Mouse (Mus musculus) B cell, adult (primary cell): ENCODE data around the gene Iqck. TPM values are rescaled to one million over a fixed set of nuclear protein-coding genes. Genes with fewer than 3 reads are reported as not detected.

ENCODE experiments used
- total RNA-seq: library from RNA; stranded (reverse); gene quantifications from 4 replicates; pipeline ENCODE4 v1.2.4, GENCODE M21; 2023; ENCODE audit not compliant: inconsistent age

Iqck gene
- 1.1 to 1.9 TPM (median 1.7 TPM) in 4 replicates for total RNA-seq

DNA sequence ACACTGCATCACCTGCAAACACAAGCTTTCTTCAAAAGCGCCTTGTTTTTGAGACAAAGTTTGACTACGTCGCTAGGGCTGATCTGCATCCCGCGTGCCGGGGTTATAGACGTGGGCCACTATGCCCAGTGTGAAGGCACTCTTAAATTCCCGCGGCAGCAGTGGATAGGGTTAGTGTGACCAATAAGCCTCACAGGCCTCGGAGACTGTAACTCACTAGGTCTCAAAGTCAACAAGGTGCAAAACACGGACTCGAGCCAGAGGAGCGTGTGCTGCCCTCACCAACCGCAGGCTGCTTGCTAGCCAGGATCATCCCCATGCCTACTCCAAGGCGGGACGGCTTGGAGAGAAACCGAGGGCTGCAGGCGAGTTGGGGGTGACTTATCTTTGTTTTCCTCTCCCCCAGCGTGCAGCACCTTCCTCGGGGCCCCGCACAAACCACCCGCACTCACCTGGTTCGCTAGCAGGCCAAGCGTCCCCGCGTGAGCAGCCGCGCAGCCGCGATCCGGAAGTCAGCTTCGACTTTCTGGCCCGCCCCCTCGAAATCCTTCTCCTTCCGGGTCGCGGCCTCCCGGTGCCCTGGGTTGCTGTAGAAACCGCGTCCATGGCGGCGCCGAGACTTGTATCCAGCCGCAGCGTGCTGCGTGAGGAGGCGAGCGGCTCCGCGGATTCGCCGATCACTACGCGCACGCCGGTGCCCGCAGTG is at the start of gene Iqck:
Gene Iqck (plus strand): TSS at position 582 of the 706 bp plus-strand sequence.

DNA sequence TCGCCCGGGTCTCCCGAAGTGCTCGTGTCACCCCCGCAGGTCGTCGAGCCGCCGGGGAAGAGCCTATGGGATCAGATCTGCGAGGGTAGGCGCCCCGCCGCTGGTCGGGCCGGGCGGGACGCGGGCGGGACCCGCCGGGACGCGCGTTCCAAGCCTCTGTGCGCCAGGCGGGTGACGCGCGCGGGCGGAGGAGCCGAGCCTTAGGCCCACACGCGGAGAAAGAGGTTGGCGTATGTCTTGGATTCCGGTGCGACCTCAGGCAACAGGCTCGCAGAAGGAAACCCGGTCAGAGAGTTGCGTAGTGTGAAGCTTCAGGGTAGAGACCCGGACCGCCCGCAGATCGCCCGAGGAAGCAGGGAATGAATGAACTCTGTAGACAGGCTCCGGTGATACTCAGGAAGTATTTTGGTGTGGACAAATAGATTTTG is 339 bp downstream of the Iqck start, which contains the start of gene Knop1:
Gene Knop1 (minus strand): TSS at position 378 of the 428 bp plus-strand sequence.

DNA sequence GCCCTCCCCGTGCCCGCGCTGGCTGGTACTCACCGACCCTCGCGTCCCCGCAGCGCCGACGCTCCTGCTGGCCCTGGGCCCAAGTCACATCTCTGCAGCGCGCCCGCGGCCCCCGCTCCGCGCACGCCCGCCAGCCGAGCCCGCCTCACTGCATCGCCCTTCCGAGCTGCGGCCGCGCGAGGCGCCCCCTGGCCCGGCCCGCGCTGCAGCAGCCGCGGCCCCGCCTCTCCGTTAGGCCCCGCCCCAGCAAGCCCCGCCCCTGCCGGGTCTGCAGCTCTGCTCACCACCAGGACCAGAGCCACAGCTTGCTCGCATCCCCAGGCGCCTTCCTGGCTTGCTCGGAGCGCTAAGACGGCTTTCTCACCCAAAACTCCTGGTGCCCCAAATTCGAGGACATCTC is 139.5 kb downstream of the Iqck start, which contains the start of gene Gprc5b:
Gene Gprc5b (minus strand): TSS at position 205 of the 400 bp plus-strand sequence.

Other genes starting within 250 kb of the Iqck start
- 31.1 to 39.3 TPM (median 35.3 TPM) in 4 replicates for gene Gde1, start 150.0 kb upstream of the Iqck start, total RNA-seq
- 8.7 to 11.2 TPM (median 9.6 TPM) in 4 replicates for gene Ccp110, start 143.2 kb upstream of the Iqck start, total RNA-seq
- 61.9 to 65.8 TPM (median 64.6 TPM) in 4 replicates for gene Vps35l, start 115.5 kb upstream of the Iqck start, total RNA-seq
- 16.3 to 21.3 TPM (median 20.7 TPM) in 4 replicates for gene Knop1, start 502 bp downstream of the Iqck start, total RNA-seq
- gene Gprc5b, start 139.5 kb downstream of the Iqck start, total RNA-seq: 24.6 to 33.5 TPM (median 27.1 TPM) in 4 replicates